Mouse (Mus musculus) lung, adult 2 months (tissue): ENCODE measurements around the gene Atad5.

Experiments
- CTCF ChIP-seq: fragments of 200-500 bp; IDR thresholded peaks from 2 replicates; pipeline ENCODE4 v1.5.1; 2011; ENCODE audit warnings: mild to moderate bottlenecking, low read length, control low read depth; ENCODE audit not compliant: insufficient read depth
- POLR2A ChIP-seq: fragments of 200-500 bp; IDR thresholded peaks from 2 replicates; pipeline ENCODE4 v1.6.1; 2011; ENCODE audit warnings: low read depth, mild to moderate bottlenecking, control low read depth, low read length, borderline replicate concordance; ENCODE audit errors: extremely low read depth

- TF ChIP-seq CTCF (no peak), POLR2A (no peak)
Observed at GRCm38 (mm10) chr11:80137773-80138172, 48.6 kb downstream of the Atad5 start.
